Mouse (Mus musculus) liver, adult 10 weeks (tissue): Measurements from ENCODE around the gene Tmx1. TPM values are rescaled to one million over a fixed set of nuclear protein-coding genes. Genes with fewer than 3 reads are reported as not detected.

Source experiments
- polyA plus RNA-seq: library from polyadenylated mRNA; stranded (reverse); fragments of 350-450 nt; fragmentation: Illumina TruSeq; extraction: RNeasy Lipid Tissue Mini Kit (QIAGEN cat#74804); gene quantifications from one replicate; pipeline ENCODE4 v1.2.3, GENCODE M21; 2014; ENCODE audit warnings: low read depth, low replicate concordance

The Tmx1 gene
- polyA plus RNA-seq, result 92.6 TPM

GRCm38 (mm10) chr12:70452726-70453645 lies at the start of gene Tmx1:
Gene Tmx1, plus strand, starts transcription at chr12:70453095.

Other genes with a start within 250 kb of the Tmx1 start
- gene Pygl, start 221.6 kb upstream of the Tmx1 start, polyA plus RNA-seq, result 381 TPM
- gene Trim9, start 105.5 kb upstream of the Tmx1 start, polyA plus RNA-seq, result not detected